Mouse (Mus musculus): ENCODE data around the gene Anxa2. TPM values are rescaled to one million over a fixed set of nuclear protein-coding genes. Genes with fewer than 3 reads are reported as not detected.

The Anxa2 gene
- 100 to 1,000 TPM in 1 of 2 experiments, 10 to 100 TPM in 1; 90.8 to 119 TPM for total RNA-seq (2021)
- long read RNA-seq, experiment 1, transcript Anxa2-201 (13 exons, 1,447 nt) = major isoform, 120 of 129 reads
- long read RNA-seq, experiment 1, partial matches to known transcripts = 5 of 129 reads
- long read RNA-seq, experiment 1, other reads (novel, unspliced or antisense) = 4 of 129 reads
- long read RNA-seq, experiment 2, transcript Anxa2-201 (13 exons, 1,447 nt) = major isoform, 113 of 125 reads
- long read RNA-seq, experiment 2, partial matches to known transcripts = 5 of 125 reads
- long read RNA-seq, experiment 2, other reads (novel, unspliced or antisense) = 6 of 125 reads

GRCm38 (mm10) chr9:69453066-69453900, at the start of gene Anxa2:
Gene Anxa2 (plus strand): TSS chr9:69453620.
- DNase-seq = peak; percentile 95
- intact Hi-C loops (cut with DNase I; ENCODE audit: low total_unique reads) = no loop called here

GRCm38 (mm10) chr9:69404671-69405070, 48.7 kb upstream of the Anxa2 start:
- DNase-seq = no peak
- intact Hi-C loops (cut with DNase I; ENCODE audit: low total_unique reads) = no loop called here

- DNase-seq = no peak
- intact Hi-C loops (cut with DNase I; ENCODE audit: low total_unique reads) = loop anchor here (5.0 kb wide), 1 partner anchor 63 kb away; no protein-coding TSS in a partner anchor
Measured at GRCm38 (mm10) chr9:69419476-69419875, 33.9 kb upstream of the Anxa2 start.

- DNase-seq = no peak
- intact Hi-C loops (cut with DNase I; ENCODE audit: low total_unique reads) = loop anchor here (5.0 kb wide), 1 partner anchor 37 kb away; no protein-coding TSS in a partner anchor
Measured at GRCm38 (mm10) chr9:69430531-69430930, 22.9 kb upstream of the Anxa2 start.

GRCm38 (mm10) chr9:69431863-69432555, 21.4 kb upstream of the Anxa2 start:
- no peak for DNase-seq
- intact Hi-C loops (cut with DNase I; ENCODE audit: low total_unique reads) = loop anchor here (5.0 kb wide), 1 partner anchor 35 kb away; no protein-coding TSS in a partner anchor

GRCm38 (mm10) chr9:69435194-69435593, 18.2 kb upstream of the Anxa2 start:
- DNase-seq = no peak
- intact Hi-C loops (cut with DNase I; ENCODE audit: low total_unique reads) = loop anchor here (5.0 kb wide), 1 partner anchor 52 kb away; no protein-coding TSS in a partner anchor

GRCm38 (mm10) chr9:69435662-69436061, 17.8 kb upstream of the Anxa2 start:
- intact Hi-C loops (cut with DNase I; ENCODE audit: low total_unique reads) = loop anchor here (5.0 kb wide), 1 partner anchor 52 kb away; no protein-coding TSS in a partner anchor
- no peak for DNase-seq

- no peak for DNase-seq
- intact Hi-C loops (cut with DNase I; ENCODE audit: low total_unique reads) = loop anchor here (5.0 kb wide), 1 partner anchor 47 kb away; no protein-coding TSS in a partner anchor
Measured at GRCm38 (mm10) chr9:69439805-69440357, 13.5 kb upstream of the Anxa2 start.

- intact Hi-C loops (cut with DNase I; ENCODE audit: low total_unique reads) = no loop called here
- DNase-seq = no peak
Measured at GRCm38 (mm10) chr9:69442471-69443038, 10.9 kb upstream of the Anxa2 start.

GRCm38 (mm10) chr9:69443203-69443602, 10.2 kb upstream of the Anxa2 start:
- intact Hi-C loops (cut with DNase I; ENCODE audit: low total_unique reads) = no loop called here
- DNase-seq = peak; percentile 52

- intact Hi-C loops (cut with DNase I; ENCODE audit: low total_unique reads) = no loop called here
- no peak for DNase-seq
Measured at GRCm38 (mm10) chr9:69448801-69449200, 4.6 kb upstream of the Anxa2 start.

- no peak for DNase-seq
- intact Hi-C loops (cut with DNase I; ENCODE audit: low total_unique reads) = no loop called here
Measured at GRCm38 (mm10) chr9:69450636-69451035, 2.8 kb upstream of the Anxa2 start.

GRCm38 (mm10) chr9:69451886-69452810, 1.3 kb upstream of the Anxa2 start:
- intact Hi-C loops (cut with DNase I; ENCODE audit: low total_unique reads) = no loop called here
- no peak for DNase-seq

GRCm38 (mm10) chr9:69453901-69454666, 664 bp downstream of the Anxa2 start:
- intact Hi-C loops (cut with DNase I; ENCODE audit: low total_unique reads) = no loop called here
- peak; percentile 54 for DNase-seq

GRCm38 (mm10) chr9:69454691-69455090, 1.3 kb downstream of the Anxa2 start:
- no peak for DNase-seq
- intact Hi-C loops (cut with DNase I; ENCODE audit: low total_unique reads) = no loop called here

GRCm38 (mm10) chr9:69455391-69455790, 2.0 kb downstream of the Anxa2 start:
- peak; percentile 44 for DNase-seq
- intact Hi-C loops (cut with DNase I; ENCODE audit: low total_unique reads) = no loop called here

- no peak for DNase-seq
- intact Hi-C loops (cut with DNase I; ENCODE audit: low total_unique reads) = no loop called here
Measured at GRCm38 (mm10) chr9:69456406-69457075, 3.1 kb downstream of the Anxa2 start.
